Mouse (Mus musculus): ENCODE data around the gene Cldn3. TPM values are rescaled to one million over a fixed set of nuclear protein-coding genes. Genes with fewer than 3 reads are reported as not detected.

The Cldn3 gene
- total RNA-seq, 1 experiment from 2014 or later: not detected

DNA sequence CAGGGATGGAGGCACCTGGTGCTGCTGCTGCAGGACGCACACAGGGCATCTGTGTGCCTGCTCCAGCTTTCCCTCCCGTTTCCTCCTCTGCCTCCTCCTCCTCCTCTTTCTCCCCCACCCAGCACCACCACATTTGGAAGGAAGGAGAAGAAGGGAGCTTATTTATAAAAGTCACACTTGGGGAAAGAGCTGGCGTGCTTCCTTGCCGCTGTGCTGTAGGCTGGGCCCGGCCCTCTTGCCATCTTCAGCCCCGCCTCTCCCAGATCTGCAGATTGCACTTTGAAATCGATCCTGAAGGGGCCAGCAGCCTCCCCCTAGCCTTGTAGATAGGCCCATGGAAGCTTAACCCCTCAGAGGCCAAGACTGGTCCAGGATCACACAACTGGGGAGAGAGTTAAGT, 39.9 kb downstream of the Cldn3 start:
- no peak for ATAC-seq (replicated peaks; ENCODE audit: low read depth, poor library complexity, severe bottlenecking)

DNA sequence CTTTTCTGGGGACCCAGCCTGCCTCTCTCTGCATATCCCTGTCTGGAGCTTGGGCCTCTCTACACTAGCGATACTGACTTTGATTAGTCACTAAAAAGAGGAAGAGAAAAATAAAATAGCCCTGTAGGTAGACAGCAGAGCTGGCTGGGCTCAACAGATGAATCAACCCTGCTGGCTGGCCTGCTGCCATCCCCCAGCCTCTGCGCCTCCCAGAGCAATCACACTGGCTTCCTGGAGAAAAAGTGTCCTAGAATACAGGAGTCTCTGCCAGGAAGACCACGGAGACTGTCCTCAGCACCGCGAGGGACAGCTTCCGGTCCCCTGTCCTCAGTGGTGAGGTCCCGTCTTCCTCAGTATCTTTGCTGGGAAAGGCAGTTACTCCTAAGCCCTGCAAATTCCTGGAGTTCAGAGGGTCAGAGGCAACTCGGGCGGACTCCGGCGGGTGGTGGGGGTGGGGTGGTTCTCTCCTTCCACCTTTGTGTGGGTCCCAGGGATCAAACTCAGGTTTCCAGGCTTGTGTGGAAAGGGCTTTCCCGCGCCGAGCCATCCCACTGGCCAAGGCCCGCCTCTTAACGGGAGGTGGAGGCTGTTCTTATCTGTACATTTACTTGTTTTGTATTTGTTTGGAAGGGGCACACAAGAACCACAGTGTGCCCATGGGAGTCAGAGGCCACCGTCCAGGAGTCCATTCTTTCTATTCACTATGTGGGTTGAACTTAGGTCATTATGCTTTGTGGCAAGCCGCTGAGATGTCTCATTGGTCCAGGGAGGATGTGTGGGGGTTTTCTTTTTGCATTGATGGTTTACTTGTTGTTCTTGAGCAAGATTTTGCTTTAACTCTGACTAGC, 43.2 kb downstream of the Cldn3 start:
- ATAC-seq (replicated peaks; ENCODE audit: low read depth, poor library complexity, severe bottlenecking): peak; percentile 69

DNA sequence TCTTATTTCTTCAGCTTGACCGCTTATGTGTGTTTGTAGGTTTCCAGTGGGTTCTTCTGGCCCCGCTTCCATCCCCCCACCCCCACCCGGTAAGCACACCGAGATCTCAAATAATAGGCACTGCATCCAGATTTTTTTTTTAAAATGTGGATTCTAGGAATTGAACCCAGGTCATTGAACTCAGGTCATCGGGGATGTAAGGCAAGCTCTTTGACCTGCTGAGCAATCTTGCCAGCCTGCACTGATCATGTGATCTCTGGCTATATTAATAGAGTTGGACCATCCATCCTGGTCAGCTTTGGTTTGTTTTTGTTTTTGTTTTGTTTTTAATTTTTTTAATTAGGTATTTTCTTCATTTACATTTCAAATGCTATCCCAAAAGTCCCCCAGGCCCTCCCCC, 46.6 kb downstream of the Cldn3 start:
- ATAC-seq (replicated peaks; ENCODE audit: low read depth, poor library complexity, severe bottlenecking): no peak

DNA sequence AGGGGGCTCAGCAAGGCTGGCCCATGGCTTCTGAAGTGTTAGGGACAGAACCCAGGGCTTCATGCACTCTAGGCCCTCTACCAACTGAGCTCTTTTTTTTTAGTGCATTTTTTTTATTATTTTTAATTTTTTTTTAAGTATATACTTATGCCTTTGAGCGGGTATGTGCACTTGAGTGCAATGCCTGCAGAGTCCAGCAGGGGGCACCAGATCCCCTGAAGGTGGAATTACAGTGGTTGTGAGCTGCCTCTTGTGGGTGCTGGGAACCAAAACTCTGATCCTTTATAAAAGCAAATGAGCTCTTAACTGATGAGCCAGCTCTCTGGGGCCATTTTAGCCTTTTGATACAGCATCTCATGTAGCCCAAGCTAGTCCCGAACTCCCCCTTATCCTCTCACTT, 48.6 kb downstream of the Cldn3 start:
- no peak for ATAC-seq (replicated peaks; ENCODE audit: low read depth, poor library complexity, severe bottlenecking)

DNA sequence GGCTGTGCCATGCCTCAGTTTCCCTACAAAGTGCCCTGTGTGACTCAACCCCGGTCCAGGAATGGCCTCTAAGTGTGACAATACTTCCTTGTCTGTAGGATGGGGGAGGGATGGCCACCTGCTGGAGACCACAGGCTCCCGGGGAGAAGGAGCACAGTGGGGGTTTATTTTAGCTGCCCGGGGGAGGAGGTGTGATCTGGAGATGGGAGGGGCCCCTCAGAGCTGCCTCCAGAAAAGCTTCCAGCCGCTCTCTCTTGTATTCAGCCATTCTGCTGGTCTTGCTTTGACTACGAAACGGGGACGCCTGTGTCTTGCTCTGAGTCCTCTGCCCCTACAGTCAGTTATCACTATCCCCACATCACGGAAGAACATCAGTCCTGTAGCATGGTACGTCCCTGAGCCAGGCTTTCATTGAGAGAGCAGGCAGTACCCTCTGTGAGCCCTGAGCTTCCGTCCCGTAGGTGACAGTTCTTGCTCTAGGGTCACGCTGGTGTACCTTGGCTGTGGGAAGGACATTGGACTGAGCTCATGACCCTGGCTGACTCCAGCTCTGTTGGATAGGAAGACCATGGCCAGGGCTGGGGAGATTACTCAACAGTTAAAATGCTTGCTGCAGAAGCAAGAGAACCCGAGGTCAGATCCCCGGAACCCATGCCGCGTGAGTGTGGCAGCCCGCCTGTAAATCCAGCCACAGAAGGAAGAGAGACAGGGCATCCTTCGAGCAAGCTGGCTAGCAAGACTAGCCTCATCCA, 49.8 kb downstream of the Cldn3 start:
- no peak for ATAC-seq (replicated peaks; ENCODE audit: low read depth, poor library complexity, severe bottlenecking)

Other genes with a start within 250 kb of the Cldn3 start
- gene Eln, start 238.9 kb upstream of the Cldn3 start, total RNA-seq (2017): not detected in 2 replicates
- not detected in 2 replicates for gene Tmem270, start 79.5 kb upstream of the Cldn3 start, total RNA-seq (2017)
- gene Cldn13, start 70.7 kb upstream of the Cldn3 start, total RNA-seq (2017): 30.1 and 31.1 TPM in 2 replicates
- 7.4 and 10.0 TPM in 2 replicates for gene Mettl27, start 53.8 kb upstream of the Cldn3 start, total RNA-seq (2017)
- gene Cldn4, start 39.3 kb upstream of the Cldn3 start, total RNA-seq (2017): 0.92 TPM in 1 of 2 replicates, not detected in the other
- 37.5 and 40.1 TPM in 2 replicates for gene Abhd11, start 22.9 kb downstream of the Cldn3 start, total RNA-seq (2017)
- 0.27 TPM in 1 of 2 replicates, not detected in the other for gene Stx1a, start 37.3 kb downstream of the Cldn3 start, total RNA-seq (2017)
- gene Dnajc30, start 78.0 kb downstream of the Cldn3 start, total RNA-seq (2017): 3.9 and 10.9 TPM in 2 replicates
- 46.5 and 71.2 TPM in 2 replicates for gene Bud23, start 78.7 kb downstream of the Cldn3 start, total RNA-seq (2017)
- gene Vps37d, start 92.1 kb downstream of the Cldn3 start, total RNA-seq (2017): not detected in 2 replicates
- gene Mlxipl, start 103.7 kb downstream of the Cldn3 start, total RNA-seq (2017): not detected in 2 replicates
- gene Tbl2, start 163.4 kb downstream of the Cldn3 start, total RNA-seq (2017): 12.7 and 18.0 TPM in 2 replicates
- gene Bcl7b, start 182.1 kb downstream of the Cldn3 start, total RNA-seq (2017): 30.3 and 32.8 TPM in 2 replicates
- 168 and 188 TPM in 2 replicates for gene Baz1b, start 201.1 kb downstream of the Cldn3 start, total RNA-seq (2017)